Mouse (Mus musculus) midbrain, postnatal 0 days (tissue): Measurements from ENCODE around the gene Tcf23. TPM values are rescaled to one million over a fixed set of nuclear protein-coding genes. Genes with fewer than 3 reads are reported as not detected.
A peak's percentile ranks its signal among the peaks of the same experiment; 100 is the strongest.

Experiments used
- ATAC-seq: fragments of 200-750 bp; cut with Nextera tagmentation; 2 replicates; pipeline ENCODE4 v1.8.0; 2017; ENCODE audit warnings: moderate number of reproducible peaks, mild to moderate bottlenecking, moderate TSS enrichment, moderate library complexity; ENCODE audit not compliant: low FRiP score
- DNase-seq: peaks from one replicate; pipeline ENCODE4 v3.0.0-alpha.2; 2015; ENCODE audit warnings: low spot score
- H3K27ac ChIP-seq: fragments of 300-500 bp; sonication (generic); 2 replicates; pipeline ENCODE4 v1.5.1; 2014; ENCODE audit warnings: low read depth, mild to moderate bottlenecking, low read length, mixed read lengths
- H3K27me3 ChIP-seq: fragments of 300-500 bp; sonication (generic); 2 replicates; pipeline ENCODE4 v1.6.1; 2014; ENCODE audit warnings: low read length, control low read depth, mixed read lengths; ENCODE audit not compliant: insufficient read depth
- H3K36me3 ChIP-seq: fragments of 300-500 bp; sonication (generic); 2 replicates; pipeline ENCODE4 v1.6.1; 2014; ENCODE audit warnings: low read length, control low read depth, mixed read lengths; ENCODE audit not compliant: insufficient read depth
- H3K4me1 ChIP-seq: fragments of 300-500 bp; sonication (generic); 2 replicates; pipeline ENCODE4 v1.6.1; 2014; ENCODE audit warnings: mild to moderate bottlenecking, control low read depth, antibody characterized with exemption, low read length, mixed read lengths; ENCODE audit not compliant: insufficient read depth
- H3K4me2 ChIP-seq: fragments of 300-500 bp; sonication (generic); 2 replicates; pipeline ENCODE4 v1.6.1; 2014; ENCODE audit warnings: low read depth, mild to moderate bottlenecking, low read length, mixed read lengths; ENCODE audit not compliant: poor library complexity, severe bottlenecking
- H3K4me3 ChIP-seq: fragments of 300-500 bp; sonication (generic); 2 replicates; pipeline ENCODE4 v1.5.1; 2014; ENCODE audit warnings: low read depth, mild to moderate bottlenecking, low read length, moderate library complexity
- H3K9ac ChIP-seq: fragments of 300-500 bp; sonication (generic); replicated peaks from 2 replicates; pipeline ENCODE4 v1.6.1; 2014; ENCODE audit warnings: mild to moderate bottlenecking, low read length, moderate library complexity, mixed read lengths; ENCODE audit not compliant: poor library complexity, severe bottlenecking
- H3K9me3 ChIP-seq: fragments of 300-500 bp; sonication (generic); 2 replicates; pipeline ENCODE4 v1.6.1; 2016; ENCODE audit warnings: low read length, control low read depth
- CTCF ChIP-seq: IDR thresholded peaks from 2 replicates; pipeline ENCODE4 v1.5.1; 2016; ENCODE audit warnings: antibody characterized with exemption, mild to moderate bottlenecking
- WGBS: fragments of 180-500 bp; shearing (Covaris S2); extraction: QIAGEN DNeasy Blood & Tissue Kit; methylation state at CpG from one replicate; pipeline ENCODE4 v1.1.7; 2014; 5-methylcytosine and 5-hydroxymethylcytosine counted together
- polyA plus RNA-seq: library from polyadenylated mRNA; unstranded; fragments of >200 nt; fragmentation: Nextera tagmentation; extraction: Ambion mirVana; gene quantifications from 2 replicates; pipeline ENCODE4 v1.2.1, GENCODE M21; 2015
- total RNA-seq: library from RNA; depleted of rRNA; stranded (reverse); fragments of >200 nt; gene quantifications from 2 replicates; pipeline ENCODE4 v1.2.3, GENCODE M21; 2014

Gene Tcf23
- total and polyA plus RNA-seq, 2 experiments from 2014 or later, result 0.09 TPM; not detected in 1

- Histone ChIP-seq H3K4me3 (no peak overlapping the region), H3K36me3 (no peaks in the 10 kb centered on the region), H3K27ac (no peak overlapping the region), H3K4me2 (no peak overlapping the region), H3K27me3 (no peaks in the 10 kb centered on the region; the same call in 1 of the 2 replicates), H3K9me3 (no peaks in the 10 kb centered on the region), H3K4me1 (peaks cover 6% of the 10 kb centered on the region; the same call in 1 of the 2 replicates), H3K9ac (no peak overlapping the region)
- no peak for ATAC-seq
- 22% methylated on average over 3 of the region's 3 CpGs for WGBS
- no peak for DNase-seq
- no peak for TF ChIP-seq CTCF
These were observed 4.5 kb upstream of the Tcf23 start for GRCm38 (mm10) chr5:30963916-30964315.

DNA sequence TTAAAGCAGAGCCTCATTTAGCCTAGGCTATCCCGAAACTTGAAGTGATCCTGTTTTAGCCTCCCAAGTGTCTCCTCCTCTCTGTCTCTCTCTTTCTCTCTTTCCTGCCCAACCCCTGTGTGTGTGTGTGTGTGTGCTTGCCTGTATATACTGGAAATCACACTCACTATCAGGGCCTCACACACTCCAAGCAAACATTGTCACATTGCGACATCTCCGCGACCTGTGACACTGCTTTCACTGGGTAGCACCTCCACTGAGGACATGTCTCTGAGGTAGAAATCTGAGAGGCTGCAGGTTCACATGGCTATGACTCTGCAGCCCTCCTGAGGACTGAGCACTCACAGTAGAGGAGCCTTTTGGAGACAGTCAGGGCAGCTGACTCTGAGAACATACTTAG, 2.3 kb upstream of the Tcf23 start:
- 92% methylated on average over 4 of the region's 4 CpGs for WGBS
- no peaks in the 10 kb centered on the region for H3K36me3 ChIP-seq
- no peaks in the 10 kb centered on the region for H3K9me3 ChIP-seq
- ATAC-seq (no peak), DNase-seq (no peak)
- no peak for TF ChIP-seq CTCF
- no peak overlapping the region for H3K4me2 ChIP-seq
- no peak overlapping the region for H3K4me3 ChIP-seq
- no peaks in the 10 kb centered on the region; the same call in 1 of the 2 replicates for H3K27me3 ChIP-seq
- no peak overlapping the region for H3K27ac ChIP-seq
- no peak overlapping the region for H3K9ac ChIP-seq
- no peaks in the 10 kb centered on the region for H3K4me1 ChIP-seq

- no peak for DNase-seq
- Histone ChIP-seq H3K27me3 (no peaks in the 10 kb centered on the region), H3K4me2 (no peak overlapping the region), H3K9ac (no peak overlapping the region), H3K4me3 (no peak overlapping the region), H3K4me1 (no peaks in the 10 kb centered on the region), H3K27ac (no peak overlapping the region), H3K9me3 (no peaks in the 10 kb centered on the region), H3K36me3 (no peaks in the 10 kb centered on the region)
- 83% methylated on average over 2 of the region's 2 CpGs for whole genome bisulfite sequencing
- no peak for ATAC-seq
- no peak for TF ChIP-seq CTCF
These were observed 978 bp downstream of the Tcf23 start for GRCm38 (mm10) chr5:30969440-30969839.

- Histone ChIP-seq H3K4me3 (no peak overlapping the region), H3K27ac (no peak overlapping the region), H3K4me2 (no peak overlapping the region), H3K9me3 (no peaks in the 10 kb centered on the region), H3K9ac (no peak overlapping the region), H3K36me3 (no peaks in the 10 kb centered on the region), H3K4me1 (no peaks in the 10 kb centered on the region), H3K27me3 (no peaks in the 10 kb centered on the region)
- no peak for TF ChIP-seq CTCF
- no peak for ATAC-seq
- peak; percentile 8 for DNase-seq
- WGBS, result 73% methylated on average over 9 of the region's 9 CpGs
These were observed 6.6 kb downstream of the Tcf23 start for GRCm38 (mm10) chr5:30974870-30975656.

DNA sequence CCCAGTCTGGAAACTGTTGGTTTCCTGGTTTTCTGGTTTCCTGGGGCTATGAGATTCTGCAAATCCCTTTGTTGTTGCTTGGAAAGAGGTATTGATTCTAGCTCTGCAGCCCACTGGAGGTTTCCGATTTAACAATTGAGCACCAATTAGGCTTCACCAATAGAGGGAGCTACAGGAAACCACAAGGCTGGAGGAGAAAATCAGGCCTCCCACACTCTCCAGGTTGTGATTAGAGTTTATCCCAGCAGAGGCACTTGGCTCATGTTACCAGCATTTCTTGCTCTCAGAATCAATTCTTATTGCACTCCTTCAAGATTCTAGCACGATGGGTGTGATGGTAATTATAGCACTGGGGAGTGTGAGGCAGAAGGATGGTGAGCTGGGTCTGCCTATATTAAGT, 13.9 kb downstream of the Tcf23 start:
- Histone ChIP-seq H3K36me3 (no peaks in the 10 kb centered on the region), H3K4me2 (no peak overlapping the region), H3K27me3 (no peaks in the 10 kb centered on the region), H3K4me3 (no peak overlapping the region), H3K9ac (no peak overlapping the region), H3K9me3 (no peaks in the 10 kb centered on the region), H3K4me1 (no peaks in the 10 kb centered on the region), H3K27ac (no peak overlapping the region)
- TF ChIP-seq CTCF, result peak; percentile 62
- DNase-seq (peak; percentile 56), ATAC-seq (no peak)
- 14% methylated on average over 2 of the region's 2 CpGs for WGBS

GRCm38 (mm10) chr5:30992980-30993676, 24.7 kb downstream of the Tcf23 start:
- Histone ChIP-seq H3K9ac (no peak overlapping the region), H3K27me3 (no peaks in the 10 kb centered on the region), H3K4me2 (no peak overlapping the region), H3K27ac (no peak overlapping the region), H3K9me3 (no peaks in the 10 kb centered on the region), H3K4me1 (no peaks in the 10 kb centered on the region), H3K4me3 (no peak overlapping the region), H3K36me3 (no peaks in the 10 kb centered on the region)
- TF ChIP-seq CTCF, result no peak
- no peak for DNase-seq
- WGBS, result 74% methylated on average over 5 of the region's 5 CpGs
- no peak for ATAC-seq
